Mouse (Mus musculus) thymus, adult 2 months (tissue): ENCODE data around the gene Glt28d2.

Source experiments
- CTCF ChIP-seq: fragments of 200-500 bp; IDR thresholded peaks from 2 replicates; pipeline ENCODE4 v1.5.1; 2012; ENCODE audit warnings: mild to moderate bottlenecking, control low read depth, low read length, moderate library complexity, borderline replicate concordance; ENCODE audit not compliant: control insufficient read depth, poor library complexity, insufficient read depth; ENCODE audit errors: extremely low read depth
- POLR2A ChIP-seq: fragments of 200-500 bp; IDR thresholded peaks from 2 replicates; pipeline ENCODE4 v1.6.1; 2012; ENCODE audit warnings: mild to moderate bottlenecking, low read length, control low read depth, moderate library complexity; ENCODE audit not compliant: control insufficient read depth, poor library complexity, insufficient read depth; ENCODE audit errors: extremely low read depth

DNA sequence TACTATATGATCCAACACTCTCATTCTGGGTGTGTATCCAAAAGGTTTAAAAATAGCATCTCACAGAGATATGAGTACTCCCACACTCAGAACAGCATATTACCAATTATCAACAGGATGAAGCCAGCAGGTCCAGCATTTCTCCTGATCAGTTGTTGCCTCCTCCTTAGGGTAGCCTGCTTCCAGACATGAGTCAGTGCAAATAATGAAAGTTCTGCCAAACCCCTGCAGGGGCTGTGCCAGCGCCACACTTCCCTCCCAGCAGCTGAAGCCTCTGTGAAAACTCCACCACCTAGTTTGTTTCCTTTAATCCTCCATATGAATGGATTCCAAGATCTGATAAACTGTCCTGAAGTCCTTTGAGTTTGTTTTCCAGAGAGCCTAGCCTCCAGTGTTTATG is 4.3 kb upstream of the Glt28d2 start:
- TF ChIP-seq CTCF: no peak
- TF ChIP-seq POLR2A: no peak
